Mouse (Mus musculus): ENCODE measurements around the gene Il6. TPM values are rescaled to one million over a fixed set of nuclear protein-coding genes. Genes with fewer than 3 reads are reported as not detected.

Il6 gene
- 0.26 and 1.6 TPM in 2 replicates for polyA plus RNA-seq (2015; fragmentation: Nextera tagmentation; extraction: Ambion mirVana)

DNA sequence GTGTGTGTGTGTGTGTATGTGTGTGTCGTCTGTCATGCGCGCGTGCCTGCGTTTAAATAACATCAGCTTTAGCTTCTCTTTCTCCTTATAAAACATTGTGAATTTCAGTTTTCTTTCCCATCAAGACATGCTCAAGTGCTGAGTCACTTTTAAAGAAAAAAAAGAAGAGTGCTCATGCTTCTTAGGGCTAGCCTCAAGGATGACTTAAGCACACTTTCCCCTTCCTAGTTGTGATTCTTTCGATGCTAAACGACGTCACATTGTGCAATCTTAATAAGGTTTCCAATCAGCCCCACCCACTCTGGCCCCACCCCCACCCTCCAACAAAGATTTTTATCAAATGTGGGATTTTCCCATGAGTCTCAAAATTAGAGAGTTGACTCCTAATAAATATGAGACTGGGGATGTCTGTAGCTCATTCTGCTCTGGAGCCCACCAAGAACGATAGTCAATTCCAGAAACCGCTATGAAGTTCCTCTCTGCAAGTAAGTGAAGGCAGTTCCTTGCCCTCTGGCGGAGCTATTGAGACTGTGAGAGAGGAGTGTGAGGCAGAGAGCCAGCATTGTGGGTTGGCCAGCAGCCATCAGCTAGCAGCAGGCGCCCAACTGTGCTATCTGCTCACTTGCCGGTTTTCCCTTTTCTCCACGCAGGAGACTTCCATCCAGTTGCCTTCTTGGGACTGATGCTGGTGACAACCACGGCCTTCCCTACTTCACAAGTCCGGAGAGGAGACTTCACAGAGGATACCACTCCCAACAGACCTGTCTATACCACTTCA, at the start of gene Il6:
Gene Il6 (plus strand): TSS at position 389 of the 778 bp plus-strand sequence.

Other genes starting within 250 kb of the Il6 start
- 74.7 and 89.0 TPM in 2 replicates for gene Tyms, start 60.5 kb downstream of the Il6 start, polyA plus RNA-seq (2015; fragmentation: Nextera tagmentation; extraction: Ambion mirVana)
- gene Garem2, start 92.0 kb downstream of the Il6 start, polyA plus RNA-seq (2015; fragmentation: Nextera tagmentation; extraction: Ambion mirVana) = 0.08 and 0.10 TPM in 2 replicates
- gene 3110082J24Rik, start 93.0 kb downstream of the Il6 start, polyA plus RNA-seq (2015; fragmentation: Nextera tagmentation; extraction: Ambion mirVana) = not detected in 2 replicates
- 111 and 122 TPM in 2 replicates for gene Hadha, start 142.0 kb downstream of the Il6 start, polyA plus RNA-seq (2015; fragmentation: Nextera tagmentation; extraction: Ambion mirVana)
- gene Hadhb, start 142.1 kb downstream of the Il6 start, polyA plus RNA-seq (2015; fragmentation: Nextera tagmentation; extraction: Ambion mirVana) = 154 and 164 TPM in 2 replicates
- gene Adgrf3, start 192.6 kb downstream of the Il6 start, polyA plus RNA-seq (2015; fragmentation: Nextera tagmentation; extraction: Ambion mirVana) = 0.13 and 0.29 TPM in 2 replicates
- gene Selenoi, start 219.5 kb downstream of the Il6 start, polyA plus RNA-seq (2015; fragmentation: Nextera tagmentation; extraction: Ambion mirVana) = 21.4 and 23.9 TPM in 2 replicates

All from urinary bladder, postnatal 0 days (tissue).